Mouse (Mus musculus): Measurements from ENCODE around the gene Pin4. TPM values are rescaled to one million over a fixed set of nuclear protein-coding genes. Genes with fewer than 3 reads are reported as not detected.

The Pin4 gene
- total RNA-seq (2014; fragmentation: Nextera tagmentation) (45.8 and 49.2 TPM in 2 replicates), total RNA-seq (2017) (88.2 and 126 TPM in 2 replicates), polyA plus RNA-seq (2012) (13.3 and 13.4 TPM in 2 replicates)

DNA sequence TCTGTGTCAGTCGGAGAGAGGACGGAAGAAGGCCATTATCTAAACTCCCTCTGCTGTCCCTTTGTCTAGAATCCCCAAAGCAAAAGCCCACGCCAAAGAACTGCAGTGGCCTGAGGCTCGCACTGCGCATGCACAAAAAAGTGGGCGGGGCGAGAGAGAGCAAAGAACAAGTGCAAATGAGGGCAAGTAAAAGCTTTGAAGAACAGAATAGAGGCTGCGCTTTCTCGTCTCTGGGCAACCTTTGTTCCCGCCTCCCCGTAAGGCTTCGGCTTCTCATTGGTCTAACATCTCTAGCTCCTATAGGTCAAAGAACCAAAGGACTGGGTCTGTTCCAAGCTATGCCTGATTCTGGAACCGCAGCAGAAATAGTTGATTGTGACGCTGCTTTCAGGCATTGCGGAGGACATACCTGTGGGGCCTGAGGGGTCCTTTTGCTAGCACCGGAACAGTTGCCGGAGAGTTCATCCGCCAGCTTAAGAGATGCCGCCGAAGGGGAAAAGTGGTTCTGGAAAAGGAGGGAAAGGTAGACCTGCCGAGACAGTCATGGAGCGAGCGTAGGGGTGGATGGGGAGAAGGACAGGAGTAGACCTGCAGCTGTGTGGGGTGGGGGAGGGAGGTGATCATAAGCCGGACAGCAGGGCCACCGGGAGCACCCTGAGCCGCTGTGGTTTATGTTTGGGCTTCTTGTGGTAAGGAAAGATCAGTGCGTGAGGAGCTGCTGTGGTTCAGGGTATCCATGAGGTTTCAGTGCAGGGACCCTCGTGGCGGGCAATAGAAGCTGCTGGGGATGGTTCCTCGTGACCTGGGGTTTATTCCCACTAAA is at the start of gene Pin4:
Gene Pin4, plus strand, starts transcription at position 406 of the 823 bp plus-strand sequence.
- peak within 1 kb of the TSS; percentile 81 for H3K4me3 ChIP-seq (ENCODE audit: low read depth, low read length)
- no peaks in the 10 kb centered on the region for H3K27me3 ChIP-seq (ENCODE audit: insufficient read depth, low read length)
- TF ChIP-seq GATA1 (IDR thresholded peaks at IDR 0.05; ENCODE audit: borderline replicate concordance, low read length) (no peak), GATA2 (IDR thresholded peaks at IDR 0.05; ENCODE audit: borderline replicate concordance, low read depth, low read length) (no peak), CTCF (IDR thresholded peaks at IDR 0.05; ENCODE audit: low read depth, low read length) (no peak), POLR2AphosphoS5 (IDR thresholded peaks at IDR 0.05; ENCODE audit: insufficient replicate concordance, low read depth, low read length) (no peak), TAL1 (conservative IDR thresholded peaks at IDR 0.05; ENCODE audit: low read depth, low read length) (no peak)
- H3K36me3 ChIP-seq (replicated peaks): peaks cover 24% of the 10 kb centered on the region
- ATAC-seq (ENCODE audit: extremely low read depth, insufficient number of reproducible peaks, low FRiP score, poor library complexity, severe bottlenecking) (peak; percentile 99), DNase-seq (ENCODE audit: low spot score) (peak; percentile 66)
- H3K4me1 ChIP-seq (ENCODE audit: insufficient read depth, low read depth, low read length): peaks cover 3% of the 10 kb centered on the region
- H3K9me3 ChIP-seq (replicated peaks): no peaks in the 10 kb centered on the region

DNA sequence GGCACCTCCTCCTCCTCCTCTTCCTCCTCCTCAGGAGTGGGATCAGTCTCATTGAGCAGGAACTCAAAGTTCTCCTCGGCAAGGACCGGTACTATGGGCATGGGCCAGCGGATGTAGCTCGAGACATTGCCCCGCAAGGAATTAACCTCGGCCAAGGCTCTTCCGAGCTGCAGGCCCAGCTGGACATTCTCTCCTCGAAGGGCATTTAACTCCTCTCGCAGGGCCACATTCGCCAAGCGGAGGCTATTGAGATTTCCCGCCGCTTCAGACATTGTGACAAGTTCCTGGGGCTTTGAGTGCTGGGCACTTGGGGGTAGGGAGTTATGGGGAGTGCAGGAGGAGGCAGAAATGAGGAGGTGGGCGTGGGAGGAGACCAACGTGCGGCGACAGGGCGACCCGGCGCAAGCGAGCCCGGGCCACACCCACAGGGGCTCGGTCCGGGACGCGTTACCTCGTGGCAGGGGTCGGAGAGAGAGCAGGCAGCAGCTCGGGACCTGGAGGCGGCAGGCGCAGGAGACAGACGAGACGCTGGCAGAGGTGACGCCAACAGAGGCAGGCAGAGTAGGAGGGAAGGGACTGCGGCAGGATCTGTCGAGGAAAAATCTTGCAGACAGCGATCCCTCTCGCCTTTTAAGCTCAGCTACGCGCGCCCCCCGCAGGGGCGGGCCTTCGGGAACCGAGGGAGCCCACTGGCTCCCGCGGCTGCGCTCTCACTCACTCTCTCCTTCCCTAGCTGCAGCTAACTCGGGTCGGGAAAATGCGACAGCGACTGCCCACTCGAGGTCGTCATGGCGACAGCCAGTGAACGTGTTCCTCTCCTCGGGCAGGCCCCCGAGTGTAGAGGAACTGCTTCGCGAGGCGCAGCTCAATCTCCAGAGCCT is 48.4 kb upstream of the Pin4 start, which contains the start of gene Rtl5:
Gene Rtl5, minus strand, starts transcription at position 714 of the 881 bp plus-strand sequence.
- Histone ChIP-seq H3K9me3 (replicated peaks) (no peaks in the 10 kb centered on the region), H3K4me3 (ENCODE audit: low read depth, low read length) (no peak within 1 kb of the TSS), H3K36me3 (replicated peaks) (no peaks in the 10 kb centered on the region), H3K27me3 (ENCODE audit: insufficient read depth, low read length) (peaks cover 13% of the 10 kb centered on the region; the same call in 1 of the 2 replicates), H3K4me1 (ENCODE audit: insufficient read depth, low read depth, low read length) (no peaks in the 10 kb centered on the region)
- no peak for DNase-seq (ENCODE audit: low spot score)
- no peak for TF ChIP-seq POLR2AphosphoS5 (IDR thresholded peaks at IDR 0.05; ENCODE audit: insufficient replicate concordance, low read depth, low read length)
- no peak for TF ChIP-seq CTCF (IDR thresholded peaks at IDR 0.05; ENCODE audit: low read depth, low read length)
- no peak for TF ChIP-seq TAL1 (conservative IDR thresholded peaks at IDR 0.05; ENCODE audit: low read depth, low read length)
- no peak for TF ChIP-seq GATA1 (IDR thresholded peaks at IDR 0.05; ENCODE audit: borderline replicate concordance, low read length)
- no peak for TF ChIP-seq GATA2 (IDR thresholded peaks at IDR 0.05; ENCODE audit: borderline replicate concordance, low read depth, low read length)
- no peak for ATAC-seq (ENCODE audit: extremely low read depth, insufficient number of reproducible peaks, low FRiP score, poor library complexity, severe bottlenecking)

DNA sequence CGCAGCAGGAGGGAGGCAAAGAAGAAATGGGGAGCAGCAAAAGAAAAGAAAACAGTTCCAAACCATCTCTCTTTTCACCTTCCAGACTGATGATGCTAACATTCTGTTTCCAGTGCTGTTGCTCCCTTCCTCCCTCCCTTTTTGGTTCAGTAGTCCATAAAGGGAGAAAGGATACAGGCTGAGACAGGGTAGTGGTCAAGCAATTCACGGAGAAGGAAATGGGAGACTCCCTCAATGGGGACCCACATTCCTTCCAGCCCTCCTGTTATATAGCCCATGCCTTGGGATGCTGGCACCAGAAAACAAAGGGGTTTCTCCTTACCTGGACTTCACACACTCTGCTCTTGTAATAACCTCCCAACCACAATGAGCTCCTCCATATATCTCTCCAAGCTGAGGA is 47.7 kb upstream of the Pin4 start:
- H3K27me3 ChIP-seq (ENCODE audit: insufficient read depth, low read length): peaks cover 13% of the 10 kb centered on the region; the same call in 1 of the 2 replicates

DNA sequence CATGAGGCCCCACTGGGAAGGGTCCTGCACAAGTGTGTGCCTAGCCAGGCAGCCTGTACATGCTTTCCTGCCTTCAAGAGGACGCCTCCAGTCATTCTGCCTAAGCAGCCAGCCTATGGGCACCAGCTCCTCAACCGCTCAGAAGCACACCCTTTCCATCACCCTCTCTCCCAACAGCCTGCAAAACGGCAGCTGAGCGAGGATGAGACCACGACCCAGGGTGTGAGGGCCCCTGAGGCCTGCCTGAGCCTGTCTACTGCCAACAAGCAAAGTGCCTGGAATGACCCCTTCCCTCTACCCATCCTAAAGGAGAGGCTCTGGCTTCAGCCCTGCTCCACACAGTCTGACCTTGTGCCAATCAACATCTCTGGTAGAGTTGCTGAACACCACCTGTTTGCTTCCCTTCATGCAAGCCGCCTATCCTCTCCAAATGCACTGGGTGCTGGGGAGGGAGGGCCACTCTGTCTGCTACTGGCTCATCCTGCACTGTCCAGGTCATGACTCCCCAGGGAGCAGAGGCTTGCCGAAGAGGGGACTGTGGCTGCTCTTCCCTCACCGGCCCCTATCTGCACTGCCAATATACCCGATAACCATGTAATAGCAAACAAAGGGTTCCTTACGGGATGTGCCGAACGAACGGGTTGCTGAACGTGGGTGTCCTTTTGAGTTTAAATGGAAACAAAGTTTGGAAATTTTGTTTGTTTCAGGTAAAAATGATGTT is 45.5 kb upstream of the Pin4 start:
- H3K27me3 ChIP-seq (ENCODE audit: insufficient read depth, low read length): peaks cover 13% of the 10 kb centered on the region; the same call in 1 of the 2 replicates
- H3K4me3 ChIP-seq (ENCODE audit: low read depth, low read length): no peak overlapping the region
- TF ChIP-seq CTCF (IDR thresholded peaks at IDR 0.05; ENCODE audit: low read depth, low read length): no peak
- TF ChIP-seq GATA1 (IDR thresholded peaks at IDR 0.05; ENCODE audit: borderline replicate concordance, low read length): no peak
- no peak for TF ChIP-seq POLR2AphosphoS5 (IDR thresholded peaks at IDR 0.05; ENCODE audit: insufficient replicate concordance, low read depth, low read length)
- no peak for TF ChIP-seq TAL1 (conservative IDR thresholded peaks at IDR 0.05; ENCODE audit: low read depth, low read length)
- no peak for TF ChIP-seq GATA2 (IDR thresholded peaks at IDR 0.05; ENCODE audit: borderline replicate concordance, low read depth, low read length)
- DNase-seq (ENCODE audit: low spot score) (no peak), ATAC-seq (ENCODE audit: extremely low read depth, insufficient number of reproducible peaks, low FRiP score, poor library complexity, severe bottlenecking) (no peak)
- no peaks in the 10 kb centered on the region for H3K9me3 ChIP-seq (replicated peaks)
- no peaks in the 10 kb centered on the region for H3K36me3 ChIP-seq (replicated peaks)
- no peaks in the 10 kb centered on the region for H3K4me1 ChIP-seq (ENCODE audit: insufficient read depth, low read depth, low read length)

More for the DNA sequence above, 47.7 kb upstream of the Pin4 start:
- DNase-seq (ENCODE audit: low spot score) (no peak), ATAC-seq (ENCODE audit: extremely low read depth, insufficient number of reproducible peaks, low FRiP score, poor library complexity, severe bottlenecking) (no peak)
- no peaks in the 10 kb centered on the region for H3K4me1 ChIP-seq (ENCODE audit: insufficient read depth, low read depth, low read length)
- H3K9me3 ChIP-seq (replicated peaks): no peaks in the 10 kb centered on the region
- no peak overlapping the region for H3K4me3 ChIP-seq (ENCODE audit: low read depth, low read length)
- no peak for TF ChIP-seq CTCF (IDR thresholded peaks at IDR 0.05; ENCODE audit: low read depth, low read length)
- TF ChIP-seq GATA2 (IDR thresholded peaks at IDR 0.05; ENCODE audit: borderline replicate concordance, low read depth, low read length): no peak
- no peak for TF ChIP-seq POLR2AphosphoS5 (IDR thresholded peaks at IDR 0.05; ENCODE audit: insufficient replicate concordance, low read depth, low read length)
- no peak for TF ChIP-seq TAL1 (conservative IDR thresholded peaks at IDR 0.05; ENCODE audit: low read depth, low read length)
- TF ChIP-seq GATA1 (IDR thresholded peaks at IDR 0.05; ENCODE audit: borderline replicate concordance, low read length): no peak
- H3K36me3 ChIP-seq (replicated peaks): no peaks in the 10 kb centered on the region

DNA sequence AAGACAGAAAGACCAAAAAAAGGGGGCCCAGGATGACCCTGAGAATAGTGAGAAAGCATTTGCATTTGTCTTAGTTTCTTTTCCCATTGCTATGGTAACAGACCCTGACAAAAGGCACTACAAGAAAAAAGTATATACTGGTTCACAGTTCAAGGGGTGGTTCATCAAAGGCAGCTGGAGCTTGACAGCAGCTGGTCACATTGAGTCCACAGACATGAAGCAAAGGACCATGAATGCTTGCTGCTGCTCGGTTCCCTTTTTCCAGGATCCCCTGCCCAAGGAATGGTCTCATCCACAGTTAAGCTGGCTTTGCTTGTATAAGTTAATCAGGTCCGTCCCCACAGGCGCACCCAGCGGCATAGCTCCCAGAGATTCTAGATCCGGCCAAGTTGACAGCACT is 44.8 kb upstream of the Pin4 start:
- no peak for DNase-seq (ENCODE audit: low spot score)
- no peak for ATAC-seq (ENCODE audit: extremely low read depth, insufficient number of reproducible peaks, low FRiP score, poor library complexity, severe bottlenecking)
- Histone ChIP-seq H3K27me3 (ENCODE audit: insufficient read depth, low read length) (peaks cover 13% of the 10 kb centered on the region; the same call in 1 of the 2 replicates), H3K4me3 (ENCODE audit: low read depth, low read length) (no peak overlapping the region), H3K4me1 (ENCODE audit: insufficient read depth, low read depth, low read length) (no peaks in the 10 kb centered on the region), H3K36me3 (replicated peaks) (no peaks in the 10 kb centered on the region), H3K9me3 (replicated peaks) (no peaks in the 10 kb centered on the region)
- no peak for TF ChIP-seq GATA2 (IDR thresholded peaks at IDR 0.05; ENCODE audit: borderline replicate concordance, low read depth, low read length)
- no peak for TF ChIP-seq CTCF (IDR thresholded peaks at IDR 0.05; ENCODE audit: low read depth, low read length)
- TF ChIP-seq POLR2AphosphoS5 (IDR thresholded peaks at IDR 0.05; ENCODE audit: insufficient replicate concordance, low read depth, low read length): no peak
- TF ChIP-seq TAL1 (conservative IDR thresholded peaks at IDR 0.05; ENCODE audit: low read depth, low read length): no peak
- no peak for TF ChIP-seq GATA1 (IDR thresholded peaks at IDR 0.05; ENCODE audit: borderline replicate concordance, low read length)

All from G1E (cell line).